Mouse (Mus musculus): Measurements from ENCODE around the gene Trat1.

The Trat1 gene

GRCm38 (mm10) chr16:48720259-48720658 lies 51.6 kb downstream of the Trat1 start:
- no peak for DNase-seq (ENCODE audit: low read depth, low spot score)

- DNase-seq (ENCODE audit: low read depth, low spot score): no peak
Measured at GRCm38 (mm10) chr16:48719679-48720078, 52.1 kb downstream of the Trat1 start.

GRCm38 (mm10) chr16:48716343-48716742 lies 55.5 kb downstream of the Trat1 start:
- no peak for DNase-seq (ENCODE audit: low read depth, low spot score)

- no peak for DNase-seq (ENCODE audit: low read depth, low spot score)
Measured at GRCm38 (mm10) chr16:48701896-48702295, 69.9 kb downstream of the Trat1 start.

Data from embryo, embryonic 11.5 days (tissue).